Mouse (Mus musculus) embryo, embryonic 10.5 days (tissue): Measurements from ENCODE around the gene Slc12a5.

Source experiments
- DNase-seq: peaks from one replicate; pipeline ENCODE4 v3.0.0-alpha.2; 2015; ENCODE audit warnings: low spot score

Gene Slc12a5

DNA sequence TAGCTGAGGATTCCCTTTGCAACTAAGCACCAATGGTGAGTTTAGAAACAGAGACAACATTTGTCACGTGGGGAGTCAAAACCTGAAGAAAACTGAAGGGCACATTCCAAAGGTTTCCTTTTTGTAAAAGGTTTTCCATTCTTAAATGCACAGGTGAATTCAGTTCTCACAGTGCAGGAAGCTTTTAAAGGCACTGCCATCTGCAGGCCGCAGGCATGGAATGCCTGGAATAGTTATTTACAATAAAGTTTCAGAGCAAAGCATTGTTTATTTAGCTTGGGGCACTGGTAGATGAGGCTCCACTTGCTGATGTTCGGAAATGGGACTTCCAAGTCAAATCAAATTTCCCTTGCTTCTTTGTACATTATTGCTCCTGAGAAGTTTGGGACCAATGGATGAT lies 71.9 kb downstream of the Slc12a5 start:
- peak; percentile 27 for DNase-seq

DNA sequence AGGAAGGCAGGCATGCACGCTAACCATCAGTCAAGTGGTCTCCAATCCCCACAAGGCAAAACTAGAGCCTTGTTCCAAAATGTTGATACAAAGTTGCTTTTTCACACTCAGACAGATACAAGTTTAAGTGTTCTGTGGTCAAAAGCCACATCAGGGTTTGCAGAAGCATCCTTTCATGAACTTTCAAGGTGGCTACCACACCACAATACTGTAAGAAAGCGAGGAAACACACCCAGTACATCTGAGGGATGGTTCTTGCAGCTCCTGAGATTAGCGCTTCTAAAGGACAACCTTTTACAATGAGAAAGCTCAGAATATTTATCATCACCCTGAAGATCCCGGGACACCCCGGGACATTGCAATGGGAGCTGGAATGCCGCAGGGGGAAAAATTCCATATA lies 72.7 kb downstream of the Slc12a5 start:
- DNase-seq = no peak

DNA sequence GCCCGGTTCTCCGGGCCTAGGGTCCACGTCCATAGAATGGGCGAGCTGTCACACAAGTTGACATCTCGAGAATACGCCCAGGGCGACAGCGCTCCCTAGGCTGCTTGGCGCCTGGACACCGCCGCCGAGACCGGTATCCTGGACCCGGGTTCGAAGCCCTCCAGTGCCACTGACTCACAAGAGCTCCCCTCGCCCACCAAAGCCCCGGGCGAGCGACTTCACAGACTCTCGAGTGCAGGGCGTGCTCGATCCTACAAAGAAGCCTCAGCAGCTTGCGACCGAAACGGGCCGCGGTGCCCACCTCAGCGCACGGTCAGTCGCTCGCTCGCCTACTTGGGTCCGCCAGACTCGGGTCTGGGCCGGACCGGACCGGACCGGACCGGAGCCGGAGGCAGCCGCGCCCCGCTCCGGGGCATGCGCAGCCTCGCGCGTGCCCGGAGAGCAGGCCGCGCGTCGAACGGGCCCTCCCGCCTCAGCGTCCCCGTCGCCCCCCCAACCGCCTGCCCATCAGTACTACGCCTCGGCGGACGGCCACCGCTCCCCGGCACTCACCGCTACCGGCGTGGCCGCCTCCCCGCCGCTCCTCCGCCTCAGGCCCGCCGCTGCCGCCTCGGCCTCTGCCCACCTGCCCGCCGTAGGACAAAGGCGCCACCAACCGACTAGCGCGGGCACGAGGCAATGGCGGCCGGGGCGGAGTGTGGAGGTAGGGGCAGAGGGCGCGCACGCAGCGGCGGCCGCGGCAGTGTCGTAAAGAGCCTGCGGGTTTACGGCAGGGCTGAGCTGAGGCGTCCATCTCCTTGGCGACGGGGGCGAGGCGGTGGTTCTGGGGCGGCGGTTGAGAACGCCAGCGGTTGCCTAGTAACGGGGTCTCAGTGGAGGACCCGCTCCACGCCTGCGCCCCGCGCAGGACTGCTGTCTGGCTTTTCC lies 73.8 kb downstream of the Slc12a5 start, which contains the start of gene Ncoa5:
Gene Ncoa5, minus strand, starts transcription at position 737 of the 927 bp plus-strand sequence.
- peak; percentile 99 for DNase-seq

DNA sequence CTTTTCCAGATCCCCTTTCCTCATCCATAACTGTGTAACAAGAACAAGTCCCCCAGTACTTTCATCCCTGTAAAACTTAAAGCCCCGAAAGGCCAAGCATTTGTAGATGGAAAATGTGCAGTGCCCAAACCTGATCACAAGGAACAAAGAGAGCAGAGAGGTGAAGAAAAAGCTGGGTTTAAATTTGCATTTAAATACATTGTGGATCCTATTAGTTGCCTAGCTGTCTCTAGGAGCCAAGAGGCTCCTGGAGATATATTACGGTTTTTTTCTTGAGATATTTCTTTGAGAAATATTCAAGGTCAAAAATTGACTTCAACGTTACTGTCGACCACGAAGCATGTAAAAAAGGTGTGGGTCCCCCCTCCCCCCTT lies 74.4 kb downstream of the Slc12a5 start:
- peak; percentile 44 for DNase-seq

DNA sequence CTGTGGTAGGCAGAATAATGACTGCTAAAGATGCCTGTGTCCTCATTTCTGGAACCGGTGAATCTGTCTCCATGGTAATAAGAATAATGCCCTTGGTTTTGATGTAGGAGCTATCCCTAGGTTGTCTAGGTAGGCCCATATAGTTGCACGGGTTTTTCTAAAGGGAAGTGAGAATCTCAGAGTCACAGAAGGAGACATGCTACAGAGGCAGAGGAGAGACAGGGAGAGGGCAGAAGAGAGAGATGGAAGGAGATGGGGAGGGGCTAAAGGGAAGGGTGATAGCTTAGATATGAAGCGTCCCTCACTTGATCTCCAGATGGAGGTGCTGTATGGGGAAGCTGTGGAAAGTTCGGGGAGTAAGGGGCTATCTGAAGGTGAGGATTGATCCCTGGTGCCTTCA lies 76.8 kb downstream of the Slc12a5 start:
- no peak for DNase-seq

DNA sequence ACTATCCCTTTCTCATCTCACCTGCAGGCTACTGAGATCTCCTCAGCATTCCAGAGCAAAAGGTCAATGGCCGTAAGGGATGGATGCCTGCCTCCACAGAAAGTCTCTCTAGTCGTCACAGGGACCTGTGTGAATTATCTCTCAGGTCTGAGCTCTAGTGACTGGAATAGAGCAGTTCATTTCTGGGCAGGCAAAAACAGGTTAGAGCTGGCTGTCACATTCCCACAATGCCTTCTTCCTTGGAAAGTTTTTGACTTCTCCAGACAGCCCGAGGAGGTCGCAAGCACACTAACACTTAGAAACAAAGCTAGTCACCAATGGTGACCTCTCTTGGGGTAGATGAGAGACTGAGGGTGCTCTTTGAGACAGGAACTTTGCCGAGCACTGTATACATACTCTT lies 81.5 kb downstream of the Slc12a5 start:
- DNase-seq = no peak

DNA sequence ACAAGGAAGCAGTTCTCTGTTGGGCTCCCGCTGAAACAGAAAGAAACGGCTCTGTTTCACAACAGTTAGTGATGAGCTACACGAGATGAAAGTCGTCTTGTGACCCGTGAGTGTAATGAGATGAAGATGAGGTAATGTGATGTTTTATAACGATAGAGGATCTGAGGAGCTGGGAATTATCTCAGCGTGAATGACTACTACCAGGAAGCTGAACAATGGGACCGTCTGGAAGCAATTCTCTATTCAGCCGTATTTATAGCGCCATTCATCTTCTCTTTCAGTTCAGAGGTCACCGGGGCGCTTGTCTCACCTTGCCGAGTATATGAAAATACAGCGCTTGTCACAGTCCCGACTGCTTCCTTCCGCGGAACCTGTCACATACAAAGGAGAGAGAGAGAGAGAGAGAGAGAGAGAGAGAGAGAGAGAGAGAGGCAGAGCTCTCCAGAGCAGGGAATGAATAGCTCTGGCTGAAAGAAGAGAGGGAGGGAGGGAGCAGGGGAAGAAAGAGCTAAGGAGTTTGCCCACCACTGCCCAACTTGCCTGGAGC lies 82.6 kb downstream of the Slc12a5 start:
- DNase-seq = peak; percentile 83

DNA sequence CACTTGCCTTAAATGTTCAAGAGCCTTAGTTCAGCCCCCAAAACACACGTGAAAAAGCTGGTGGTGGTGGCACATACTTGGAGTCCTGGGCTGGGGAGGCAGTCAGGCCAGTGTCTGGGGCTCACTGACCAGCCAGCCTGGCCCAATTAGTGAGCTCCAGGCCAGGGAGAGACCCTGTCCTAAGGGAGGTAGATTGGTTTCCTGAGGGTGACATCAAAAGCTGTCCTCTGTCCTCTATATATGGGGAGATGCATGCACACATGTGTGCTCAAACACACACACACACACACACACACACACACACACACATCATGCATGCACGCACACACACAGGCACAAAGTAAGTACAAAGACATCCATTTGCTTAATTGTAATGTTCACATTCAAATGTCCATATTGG lies 83.1 kb downstream of the Slc12a5 start:
- no peak for DNase-seq

DNA sequence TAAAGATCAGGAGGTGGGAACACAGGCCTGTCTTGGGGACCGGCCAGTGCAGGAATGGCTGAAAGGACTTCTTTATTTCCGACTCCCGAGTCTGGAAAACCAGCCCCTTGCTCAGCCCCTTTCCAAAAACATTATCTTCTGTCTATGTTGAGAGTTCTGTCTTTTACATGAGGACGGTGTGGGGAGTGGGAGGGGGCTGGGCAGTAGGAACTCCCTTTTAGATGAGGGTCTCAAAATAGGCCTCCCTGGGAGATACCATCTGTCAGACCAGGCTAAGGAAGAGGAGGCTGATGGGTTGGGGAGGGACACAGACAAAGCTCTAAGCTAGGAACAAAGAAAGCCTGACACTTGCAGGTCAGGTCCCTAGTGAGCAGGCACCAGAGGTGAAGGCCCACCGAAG lies 88.4 kb downstream of the Slc12a5 start:
- no peak for DNase-seq
